Mouse (Mus musculus): ENCODE measurements around the gene Nrxn2.

The Nrxn2 gene

DNA sequence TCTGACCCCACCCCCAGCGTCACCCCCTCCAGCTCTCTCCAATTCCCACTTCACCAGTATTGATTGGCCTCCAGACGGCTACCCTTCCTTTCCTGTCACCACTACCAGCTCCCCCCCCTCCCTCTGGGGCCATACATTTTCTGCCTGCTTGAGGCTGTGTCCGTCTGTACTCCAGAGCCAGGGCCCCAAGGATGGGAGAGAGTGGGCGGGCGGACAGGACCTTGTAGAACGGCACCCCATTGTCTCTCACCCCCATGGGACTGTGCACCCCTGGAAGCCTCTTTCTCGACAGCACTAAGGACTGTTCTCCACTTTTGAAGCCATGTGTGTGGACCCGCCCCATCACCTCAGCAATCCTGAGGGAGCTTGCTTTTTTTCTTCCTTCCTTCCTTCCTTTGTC, 77.2 kb downstream of the Nrxn2 start:
- no peak for DNase-seq

DNA sequence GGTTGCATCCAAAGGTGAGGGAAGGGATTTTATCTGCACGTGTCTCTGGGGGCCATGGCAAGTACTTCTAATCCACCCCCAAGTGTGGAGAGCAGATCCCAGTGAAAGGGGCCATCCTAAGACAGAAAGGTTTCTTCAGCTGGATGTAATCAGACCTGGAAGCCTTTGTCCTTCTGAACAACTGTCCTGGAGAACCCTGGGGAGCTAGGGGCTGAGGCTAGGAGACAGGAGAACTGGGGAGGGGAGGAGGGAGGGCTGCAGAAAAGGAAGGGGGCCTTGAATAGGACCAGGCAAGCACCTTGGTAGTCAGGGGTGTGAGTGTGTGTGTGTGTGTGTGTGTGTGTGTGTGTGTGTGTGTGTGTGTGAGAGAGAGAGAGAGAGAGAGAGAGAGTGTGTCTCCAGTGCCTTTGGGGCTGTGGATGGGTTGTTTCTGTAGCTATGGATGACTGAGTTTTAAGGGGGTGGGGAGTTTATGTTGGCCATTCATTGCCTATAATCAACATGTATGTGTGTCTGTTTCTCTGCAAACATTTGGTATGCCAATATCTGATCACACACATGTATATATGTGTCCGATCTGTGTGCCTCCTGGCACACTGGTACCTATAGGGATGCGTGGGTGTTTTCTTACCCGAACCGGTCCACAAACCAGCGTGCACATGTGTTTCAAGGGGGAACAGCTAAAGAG, 78.1 kb downstream of the Nrxn2 start:
- DNase-seq = no peak

DNA sequence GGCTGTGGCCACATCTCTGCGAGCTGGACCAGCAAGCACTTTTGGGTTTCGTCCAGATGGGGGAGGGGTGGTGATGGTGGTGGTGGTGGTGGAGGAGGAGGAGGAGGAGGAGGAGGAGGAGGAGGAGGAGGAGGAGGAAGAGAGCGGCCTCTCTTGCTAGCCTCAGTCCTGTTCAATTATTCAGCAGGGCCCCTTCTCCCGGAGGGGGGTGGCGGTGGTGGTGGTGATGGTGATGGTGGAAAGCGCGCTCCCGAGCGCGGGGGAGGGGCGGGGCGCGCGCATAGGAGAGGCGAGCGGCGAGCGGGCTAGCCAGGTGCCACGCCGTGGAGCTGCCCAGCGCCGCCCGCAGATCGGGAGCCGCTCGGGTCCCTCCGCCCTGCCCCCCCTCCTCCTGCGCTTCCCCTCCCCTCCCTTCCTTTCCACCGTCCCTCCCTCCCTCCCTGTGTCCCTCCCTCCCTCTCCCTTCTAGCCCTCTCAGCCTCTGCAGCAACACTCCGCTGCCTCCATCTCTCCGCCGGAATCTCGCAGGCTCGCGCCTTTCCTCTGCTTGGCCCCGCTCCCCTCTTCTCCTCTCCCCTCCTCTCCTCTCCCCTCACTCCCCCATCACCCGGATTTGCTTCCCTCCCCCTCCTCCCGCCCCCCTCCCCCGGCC, 78.7 kb downstream of the Nrxn2 start:
- no peak for DNase-seq

DNA sequence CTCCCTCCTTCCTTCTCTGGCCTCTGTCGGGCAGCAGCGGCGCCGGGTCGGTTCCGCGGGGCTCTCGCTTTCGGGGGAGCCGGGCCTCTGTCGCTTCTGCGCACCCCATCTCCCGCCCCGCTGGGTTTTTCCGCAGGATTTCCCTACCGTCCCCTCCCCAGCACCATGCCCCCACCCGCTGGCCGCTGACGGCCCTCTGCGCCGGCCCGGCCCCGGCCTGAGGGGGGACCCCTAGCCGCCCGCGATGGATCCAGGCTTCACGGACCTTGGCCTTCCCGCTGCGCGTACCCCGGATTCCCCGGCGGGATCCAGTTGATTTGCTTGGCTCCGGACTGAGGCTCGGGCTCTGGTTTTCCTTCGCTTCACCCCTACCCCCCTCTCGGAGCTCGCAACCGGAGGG, 79.3 kb downstream of the Nrxn2 start:
- no peak for DNase-seq

DNA sequence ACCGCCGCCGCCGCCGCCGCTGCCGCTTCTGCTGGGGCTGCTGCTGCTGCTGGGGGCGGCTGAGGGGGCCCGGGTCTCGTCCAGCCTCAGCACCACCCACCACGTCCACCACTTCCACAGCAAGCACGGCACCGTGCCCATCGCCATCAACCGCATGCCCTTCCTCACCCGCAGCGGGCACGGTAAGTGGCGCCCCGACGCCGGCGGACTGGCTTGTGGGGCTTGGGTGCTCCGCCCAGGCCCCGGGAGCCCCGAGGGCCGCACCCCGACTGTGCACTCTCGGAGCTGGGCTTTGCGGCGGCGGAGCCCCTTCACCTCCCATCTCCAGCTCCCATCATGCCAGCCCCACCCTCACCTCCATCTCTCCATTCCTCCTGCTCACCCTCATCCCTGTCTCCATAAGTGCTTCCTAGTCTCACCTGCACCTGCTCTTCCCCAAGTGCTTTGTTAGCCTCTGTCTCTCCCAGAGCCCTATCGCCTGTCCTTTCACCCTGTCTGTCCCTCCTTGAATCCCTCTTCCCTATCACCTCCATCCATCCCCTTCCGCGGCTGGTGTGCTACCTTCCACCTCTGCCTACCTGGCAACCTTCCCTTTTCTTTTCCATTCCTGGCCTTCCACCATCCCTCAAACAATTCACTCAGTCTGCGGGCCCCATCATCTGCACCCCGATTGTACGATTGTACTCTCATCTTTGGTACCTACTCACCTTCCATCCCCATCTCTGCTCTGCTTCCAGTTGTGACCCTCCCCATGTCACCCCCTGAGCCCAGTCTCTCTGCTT, 80.0 kb downstream of the Nrxn2 start:
- no peak for DNase-seq

DNA sequence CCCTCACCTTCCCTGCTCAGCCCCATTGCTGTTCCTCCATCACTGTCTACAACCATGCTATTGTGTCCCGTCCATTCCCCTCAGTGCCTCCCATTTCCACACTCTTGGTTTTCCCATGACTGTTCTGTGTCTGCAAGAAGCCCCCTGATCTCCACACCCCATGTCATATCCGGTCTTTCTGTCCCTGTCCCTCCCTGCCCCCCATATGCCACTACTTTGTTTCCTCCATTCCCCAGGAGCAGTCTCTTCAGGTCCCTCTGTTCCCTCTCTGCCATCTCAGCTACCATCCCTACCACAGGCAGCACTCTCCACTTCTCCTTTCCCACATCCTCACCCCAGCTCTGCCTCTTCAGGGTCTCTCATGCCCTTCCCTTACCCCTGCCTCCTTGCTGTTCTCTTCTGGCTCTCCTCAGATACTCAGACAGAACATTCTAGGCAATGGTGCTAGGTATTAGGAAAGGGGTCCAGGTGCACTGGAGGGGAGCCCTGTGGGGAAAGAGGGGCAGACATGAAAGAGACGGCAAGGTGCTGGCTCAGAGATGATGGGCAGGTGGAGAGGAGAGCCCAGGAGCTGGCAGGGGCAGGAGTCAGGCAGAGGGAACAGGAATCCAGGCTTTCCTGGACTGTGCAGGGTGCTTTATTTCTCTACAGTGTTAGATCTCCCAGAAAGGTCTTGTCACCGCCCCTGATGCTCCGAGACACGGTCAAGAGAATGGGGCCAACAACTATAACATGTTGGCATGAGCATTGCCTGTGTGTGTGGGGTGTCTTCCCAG, 81.5 kb downstream of the Nrxn2 start:
- no peak for DNase-seq

DNA sequence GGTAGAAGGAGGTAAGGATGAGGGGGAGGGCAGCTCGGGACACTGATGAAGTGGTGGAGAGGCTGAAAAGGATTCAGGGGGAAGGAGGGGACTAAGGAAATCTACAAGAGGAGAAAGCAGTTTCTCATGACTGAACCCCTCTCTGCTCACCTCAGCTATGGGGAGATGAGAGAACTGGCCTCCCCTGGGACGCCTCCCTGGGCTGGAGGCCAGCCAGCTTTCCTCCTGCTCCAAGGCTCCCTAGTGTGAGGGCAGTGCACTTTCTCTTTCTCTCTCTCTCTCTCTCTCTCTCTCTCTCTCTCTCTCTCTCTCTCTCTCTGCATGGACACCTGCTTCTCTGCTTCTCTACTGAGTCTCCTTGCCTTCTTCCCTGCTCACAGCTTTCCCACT, 82.1 kb downstream of the Nrxn2 start:
- no peak for DNase-seq

DNA sequence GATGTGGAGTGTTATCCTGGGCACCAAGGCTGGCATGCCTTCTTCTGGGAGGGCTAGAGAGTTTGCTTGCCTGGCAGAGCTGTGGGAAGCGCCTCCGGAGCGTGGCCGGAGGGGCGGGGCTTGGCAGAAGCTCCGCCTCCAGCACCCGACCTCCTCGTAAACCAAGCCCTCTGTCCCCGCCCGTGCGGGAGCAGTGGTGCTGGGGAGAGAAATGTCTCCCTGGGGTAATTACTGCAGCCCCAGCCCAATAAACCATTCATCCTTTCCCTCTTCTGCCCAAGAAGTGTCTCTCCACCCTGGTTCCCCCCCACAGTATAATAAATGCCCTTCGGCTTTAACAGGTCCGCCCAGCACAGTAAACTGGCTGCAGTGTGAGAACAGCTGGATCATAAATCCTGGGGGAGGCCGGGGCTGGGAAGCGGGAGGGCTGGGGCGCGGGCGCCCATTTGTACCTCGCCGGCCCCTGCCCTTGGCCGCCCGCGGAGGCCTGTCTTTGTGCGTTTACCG, 83.6 kb downstream of the Nrxn2 start:
- peak; percentile 45 for DNase-seq

DNA sequence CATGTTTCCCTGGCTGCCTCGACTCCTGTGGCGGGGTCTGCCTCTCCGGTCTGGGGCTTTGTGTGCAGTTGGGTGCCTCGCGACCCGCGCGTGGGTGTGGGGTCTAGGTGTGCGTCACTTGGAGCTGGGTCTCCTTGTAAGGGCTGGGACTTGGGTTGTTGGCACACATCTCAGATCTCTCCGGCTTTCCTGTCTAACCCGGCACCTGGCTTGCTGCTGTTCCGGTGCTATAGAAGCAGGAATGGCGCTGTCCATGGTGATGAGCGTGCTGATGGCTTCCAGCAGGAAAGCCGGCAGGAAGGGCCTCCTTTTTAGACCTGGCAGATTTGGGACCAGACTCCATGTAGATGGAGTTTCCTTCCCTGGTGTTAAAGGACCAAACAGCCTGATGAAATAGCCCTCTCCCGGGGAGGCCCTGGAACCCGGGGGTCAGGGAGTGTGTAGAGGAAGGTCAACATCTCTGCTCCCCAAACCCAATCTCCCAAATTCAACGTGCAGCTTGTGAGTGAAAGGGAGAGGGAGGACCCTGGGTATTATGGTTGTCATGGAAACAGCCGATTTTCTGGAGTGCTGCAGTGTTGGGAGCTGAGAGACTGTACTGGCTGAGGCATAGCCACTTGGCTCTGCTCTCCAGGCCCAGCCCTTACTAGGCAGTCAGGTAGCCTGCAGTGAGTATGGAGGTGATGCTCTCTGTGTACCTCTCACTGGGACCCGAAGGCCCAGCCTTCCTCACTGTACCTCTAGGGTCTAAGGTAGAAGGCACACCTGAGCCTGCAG, 84.2 kb downstream of the Nrxn2 start:
- peak; percentile 19 for DNase-seq

DNA sequence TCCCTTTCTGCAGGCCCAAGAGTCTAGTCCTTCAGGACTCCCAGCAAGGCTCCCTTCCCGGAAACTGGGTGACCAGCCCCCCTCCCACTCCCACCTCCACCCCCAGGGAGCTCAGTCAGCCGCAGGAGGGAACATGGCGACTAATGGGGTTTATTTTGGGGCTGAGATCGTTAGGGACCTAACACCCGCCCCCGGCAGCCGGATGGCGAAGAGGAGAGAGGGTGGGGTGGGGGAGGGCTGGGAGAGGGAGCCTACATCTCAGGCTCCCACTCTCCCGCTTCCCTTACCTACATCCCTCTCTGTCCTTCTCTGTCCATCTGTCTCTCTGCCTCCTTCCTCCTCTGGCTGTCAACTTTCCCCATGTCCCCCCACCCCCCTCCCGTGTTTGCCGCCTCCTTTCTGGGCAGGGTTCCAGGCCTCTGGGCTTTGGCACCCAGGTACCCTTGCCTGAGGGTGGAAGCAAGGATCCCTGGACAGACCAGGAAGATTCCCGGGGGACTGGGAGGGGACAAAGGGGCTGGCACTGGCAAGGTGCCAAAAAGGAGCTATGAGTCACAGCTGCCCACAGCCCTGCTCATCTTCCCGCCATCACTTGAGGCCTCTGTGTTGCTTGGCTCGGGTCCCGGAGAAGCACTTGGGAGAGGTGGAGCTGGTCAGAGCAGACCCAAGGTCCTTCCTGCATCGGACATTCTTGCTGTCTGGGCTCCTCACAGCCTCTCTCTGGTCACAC, 85.6 kb downstream of the Nrxn2 start:
- DNase-seq = no peak

DNA sequence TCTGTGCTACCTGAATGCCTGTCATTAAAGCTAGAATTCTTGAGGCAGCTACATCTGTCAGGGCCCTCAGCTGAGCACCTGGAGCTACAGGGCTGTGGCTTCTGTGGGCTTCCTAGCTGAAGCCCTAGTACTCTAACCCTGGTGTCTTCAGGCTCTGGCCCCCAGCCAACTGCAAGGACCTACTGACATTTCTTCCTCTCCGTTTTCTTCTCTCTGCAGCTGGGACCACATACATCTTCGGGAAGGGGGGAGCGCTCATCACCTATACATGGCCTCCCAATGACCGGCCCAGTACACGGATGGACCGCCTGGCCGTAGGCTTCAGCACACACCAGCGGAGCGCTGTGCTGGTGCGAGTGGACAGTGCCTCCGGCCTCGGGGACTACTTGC, 86.1 kb downstream of the Nrxn2 start:
- no peak for DNase-seq

DNA sequence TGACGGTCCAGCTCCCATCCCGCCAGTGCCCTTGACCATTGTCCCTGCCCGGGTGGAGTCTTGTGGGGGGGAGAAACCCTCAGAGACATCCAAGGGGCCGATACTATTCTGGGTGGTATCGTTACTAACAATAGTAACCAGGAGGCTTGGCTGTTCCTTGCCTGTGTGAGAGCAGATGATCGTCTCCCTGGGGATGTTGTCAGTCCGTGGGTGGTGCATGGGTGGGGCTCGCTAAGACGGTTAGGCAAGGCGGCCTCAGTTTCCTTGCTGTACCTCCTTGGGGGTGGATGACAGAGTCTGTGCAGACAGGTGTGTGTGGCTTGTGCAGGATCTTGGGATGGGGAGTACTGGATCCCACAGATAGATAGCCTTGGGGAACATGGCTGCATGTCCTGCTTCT, 88.9 kb downstream of the Nrxn2 start:
- DNase-seq = no peak

DNA sequence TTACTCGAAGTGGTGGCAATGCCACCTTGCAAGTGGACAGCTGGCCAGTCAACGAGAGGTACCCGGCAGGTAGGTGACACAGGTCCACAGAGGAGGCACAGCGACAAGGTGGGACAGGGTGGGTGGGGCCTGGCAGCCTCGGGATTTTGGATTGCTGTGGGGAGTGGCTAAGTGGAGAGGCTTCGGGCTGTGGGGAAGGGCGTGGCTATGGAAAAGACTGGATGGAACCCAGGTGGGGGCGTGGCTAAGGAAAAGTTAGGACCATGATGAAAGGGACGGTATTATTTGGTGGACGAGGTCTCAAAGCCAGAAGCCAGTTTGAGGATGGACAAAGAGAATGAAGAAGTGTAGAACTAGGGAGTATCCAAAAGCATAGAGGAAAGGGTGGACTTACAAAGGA, 91.3 kb downstream of the Nrxn2 start:
- DNase-seq = no peak

DNA sequence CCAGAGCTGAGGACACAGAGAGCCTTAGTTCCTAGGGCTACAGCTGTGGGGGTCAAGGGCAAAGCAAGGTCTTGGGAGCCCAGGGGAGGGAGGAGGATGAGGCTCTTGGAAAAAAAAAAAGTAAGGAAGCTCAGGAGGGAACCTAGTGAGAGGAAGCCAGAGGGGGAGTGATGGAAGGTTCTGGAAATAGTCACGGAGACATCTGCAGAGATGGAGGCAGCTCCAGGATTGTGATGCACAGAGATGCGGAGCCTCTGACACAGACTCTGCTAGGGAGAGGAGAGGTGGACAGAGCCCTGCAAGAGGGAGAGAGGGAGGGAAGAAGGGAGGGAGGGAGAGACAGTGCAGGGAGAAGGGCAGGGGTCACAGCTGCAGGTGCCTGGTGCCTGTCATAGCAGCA, 92.0 kb downstream of the Nrxn2 start:
- no peak for DNase-seq

DNA sequence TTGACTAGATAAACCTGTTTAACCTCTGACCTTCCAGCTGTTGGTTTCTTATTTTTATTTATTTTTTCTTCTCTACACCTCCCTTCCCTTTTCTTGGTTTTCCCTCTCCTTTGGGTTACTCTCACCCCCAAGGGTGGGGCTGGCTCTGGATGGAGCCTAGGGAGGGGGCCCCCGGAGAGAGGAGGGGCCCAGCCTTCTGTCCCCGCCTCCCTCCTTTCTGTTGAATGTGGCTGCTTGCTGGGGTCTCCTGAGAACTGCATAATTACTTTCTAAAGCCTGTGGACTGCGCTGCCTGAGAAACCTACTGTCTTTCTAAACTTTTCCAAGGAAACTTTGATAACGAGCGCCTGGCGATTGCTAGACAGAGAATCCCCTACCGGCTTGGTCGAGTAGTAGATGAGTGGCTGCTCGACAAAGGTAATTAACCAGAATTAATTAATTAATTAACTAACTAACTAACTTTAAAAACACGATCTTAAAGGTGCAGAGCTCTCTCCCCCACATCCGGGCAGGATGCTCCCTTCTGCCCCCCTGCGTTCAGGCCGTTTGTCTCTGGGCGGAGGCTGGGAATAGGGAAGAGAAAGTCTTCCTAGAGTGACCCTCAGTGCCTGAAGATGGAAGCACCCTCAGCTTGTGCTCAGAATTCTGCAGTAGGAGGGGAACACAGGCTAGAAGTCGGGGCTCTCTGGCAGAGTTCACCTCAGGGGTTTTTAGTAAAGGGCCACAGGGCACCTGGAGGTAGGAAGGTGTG, 95.0 kb downstream of the Nrxn2 start:
- no peak for DNase-seq

DNA sequence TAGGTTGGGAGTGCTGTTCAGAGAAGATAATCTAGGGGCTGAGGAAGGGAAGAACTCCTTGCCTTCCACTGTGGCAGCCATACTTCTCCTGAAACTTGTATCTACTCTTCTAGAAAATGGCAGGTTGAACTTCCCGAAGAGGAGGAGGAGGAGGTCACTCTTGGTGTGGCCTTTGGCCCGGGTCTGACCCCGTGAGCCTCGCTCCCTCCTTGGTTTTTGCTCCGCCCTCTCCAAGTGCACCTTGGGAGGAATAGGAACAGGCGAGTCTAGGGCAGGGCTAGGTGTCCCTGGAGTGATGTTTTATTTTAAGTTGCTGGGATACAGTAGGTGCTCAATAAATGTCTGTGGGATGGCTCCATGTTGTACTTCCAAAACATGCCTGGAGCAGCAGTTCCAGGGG, 96.4 kb downstream of the Nrxn2 start:
- no peak for DNase-seq

DNA sequence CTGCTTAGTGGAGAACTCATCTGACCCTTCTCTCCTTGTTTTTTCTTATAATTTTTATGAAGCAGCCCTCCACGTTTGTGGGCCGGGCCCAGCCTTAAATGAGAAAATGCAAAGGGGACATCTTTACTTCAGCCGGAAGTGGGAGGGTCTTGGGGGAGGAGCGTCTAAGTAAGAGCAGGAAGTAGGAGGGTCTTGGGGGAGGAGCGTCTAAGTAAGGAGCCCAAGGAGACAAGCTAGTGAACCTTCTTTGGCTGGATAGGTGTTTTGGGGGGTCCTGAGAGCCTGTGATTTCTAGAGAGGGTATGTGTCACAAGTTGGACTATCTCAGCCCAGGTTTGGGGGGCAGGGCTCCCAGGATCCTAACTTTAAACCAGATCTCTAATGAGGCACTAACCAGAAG, 96.9 kb downstream of the Nrxn2 start:
- no peak for DNase-seq

DNA sequence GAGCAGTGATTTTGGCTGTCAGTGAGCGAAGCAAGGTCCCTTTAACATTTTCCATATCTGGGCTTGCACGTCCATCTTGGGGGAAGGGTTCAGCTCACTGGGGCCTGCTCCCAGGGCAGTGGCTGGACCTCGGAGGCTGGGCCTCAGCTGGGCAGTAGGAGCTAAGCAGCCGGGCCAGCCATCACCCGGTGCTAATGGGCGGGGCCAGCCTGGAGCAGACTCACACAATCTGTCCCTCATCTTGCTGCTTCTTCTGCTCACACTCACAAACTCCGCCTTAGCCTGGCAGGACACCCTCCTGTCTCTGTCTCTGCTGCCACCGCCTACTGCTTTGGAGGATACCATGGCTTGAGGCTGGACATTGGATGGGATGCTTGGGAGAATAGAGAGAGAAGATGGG, 97.6 kb downstream of the Nrxn2 start:
- DNase-seq = no peak

DNA sequence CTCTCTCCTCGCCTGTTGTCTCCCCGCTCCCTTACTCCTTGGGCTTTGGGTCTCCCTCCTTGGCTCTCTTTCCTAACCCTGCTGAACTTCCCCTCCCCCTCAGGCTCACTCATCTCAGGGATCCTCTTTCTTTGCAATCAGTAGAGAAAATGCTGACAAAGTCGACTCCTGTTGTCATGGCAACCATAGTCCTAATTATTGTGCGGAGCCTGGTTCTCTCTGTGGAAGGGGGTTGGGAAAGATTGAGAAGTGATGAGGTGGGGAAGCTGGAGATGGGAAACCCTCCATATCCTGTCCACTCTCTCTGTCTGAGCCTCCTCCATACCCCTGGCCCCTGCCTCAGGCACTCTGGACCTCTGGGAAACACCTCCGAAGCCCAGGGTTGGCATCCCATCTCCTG, 100.1 kb downstream of the Nrxn2 start:
- no peak for DNase-seq

DNA sequence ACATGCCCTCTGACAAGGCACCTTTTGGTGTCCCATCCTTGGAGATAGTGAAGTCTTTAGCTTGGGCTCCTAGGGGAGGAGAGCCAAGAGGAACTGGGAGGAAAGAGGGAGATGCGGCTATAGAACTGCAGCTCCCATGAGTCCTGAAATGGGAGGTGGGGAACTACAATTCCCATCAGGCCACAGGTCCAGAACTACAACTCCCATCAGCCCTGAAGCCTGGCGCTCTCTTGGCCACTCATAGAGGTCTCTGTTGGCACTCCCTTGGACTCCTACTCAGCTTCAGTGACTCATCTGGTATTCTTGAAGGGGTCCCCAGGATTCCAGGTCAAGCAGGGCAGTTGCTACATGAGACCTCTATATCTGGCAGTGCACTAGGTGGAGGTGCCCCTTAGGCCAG, 101.0 kb downstream of the Nrxn2 start:
- no peak for DNase-seq

DNA sequence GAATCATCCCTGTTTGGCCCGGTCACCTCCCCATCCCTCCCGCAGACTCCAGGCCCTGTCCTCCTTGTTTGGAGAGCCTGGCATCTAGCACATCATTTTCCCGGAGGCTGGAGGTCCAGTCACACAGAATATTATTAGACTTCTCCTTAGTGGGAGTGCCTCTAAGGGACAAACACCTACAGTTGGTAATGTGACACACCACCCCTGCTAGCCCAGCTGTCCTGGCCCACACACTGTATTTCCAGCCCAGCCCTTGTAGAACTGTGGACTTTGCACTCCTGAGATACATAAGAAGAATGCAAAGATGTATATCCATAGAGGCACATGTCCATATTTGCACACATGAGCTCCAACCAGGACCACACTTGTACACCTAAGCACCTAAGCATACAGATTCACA, 103.1 kb downstream of the Nrxn2 start:
- DNase-seq = no peak
